Mouse (Mus musculus) bone marrow macrophage, adult 2 months (primary cell): ENCODE data around the gene Emg1.

Experiments
- CTCF ChIP-seq: IDR thresholded peaks from 2 replicates; pipeline ENCODE4 v1.5.1; 2012; ENCODE audit warnings: low read depth, mild to moderate bottlenecking, low read length, moderate library complexity
- POLR2A ChIP-seq: IDR thresholded peaks from 2 replicates; pipeline ENCODE4 v1.6.1; 2012; ENCODE audit warnings: mild to moderate bottlenecking, low read depth, low read length, borderline replicate concordance

- TF ChIP-seq POLR2A (no peak), CTCF (no peak)
Observed at GRCm38 (mm10) chr6:124655893-124656292, 56.1 kb downstream of the Emg1 start.
